Mouse (Mus musculus) midbrain, embryonic 11.5 days (tissue): ENCODE results near the gene Krt23. TPM values are rescaled to one million over a fixed set of nuclear protein-coding genes. Genes with fewer than 3 reads are reported as not detected.

Experiments used
- ATAC-seq: fragments of 200-750 bp; cut with Nextera tagmentation; 2 replicates; pipeline ENCODE4 v1.8.0; 2017; ENCODE audit warnings: moderate TSS enrichment, moderate library complexity; ENCODE audit not compliant: low FRiP score
- DNase-seq: peaks from one replicate; pipeline ENCODE4 v3.0.0; 2015; ENCODE audit warnings: low spot score; ENCODE audit errors: missing footprints
- H3K27ac ChIP-seq: fragments of 300-500 bp; sonication (generic); 2 replicates; pipeline ENCODE4 v1.5.1; 2014; ENCODE audit warnings: low read depth, low read length
- H3K27me3 ChIP-seq: fragments of 300-500 bp; sonication (generic); 2 replicates; pipeline ENCODE4 v1.6.1; 2014; ENCODE audit warnings: mild to moderate bottlenecking, low read length, moderate library complexity, mixed read lengths; ENCODE audit not compliant: control insufficient read depth, insufficient read depth
- H3K36me3 ChIP-seq: fragments of 300-500 bp; sonication (generic); 2 replicates; pipeline ENCODE4 v1.6.1; 2014; ENCODE audit warnings: mild to moderate bottlenecking, low read length, moderate library complexity, mixed read lengths; ENCODE audit not compliant: control insufficient read depth, insufficient read depth
- H3K4me1 ChIP-seq: fragments of 300-500 bp; sonication (generic); 2 replicates; pipeline ENCODE4 v1.6.1; 2014; ENCODE audit warnings: low read length; ENCODE audit not compliant: control insufficient read depth, insufficient read depth
- H3K4me2 ChIP-seq: fragments of 300-500 bp; sonication (generic); 2 replicates; pipeline ENCODE4 v1.6.1; 2014; ENCODE audit warnings: mild to moderate bottlenecking, moderate library complexity
- H3K4me3 ChIP-seq: fragments of 300-500 bp; sonication (generic); 2 replicates; pipeline ENCODE4 v1.5.1; 2014; ENCODE audit warnings: low read depth, low read length
- H3K9ac ChIP-seq: fragments of 300-500 bp; sonication (generic); 2 replicates; pipeline ENCODE4 v1.6.1; 2014; ENCODE audit warnings: low read length
- H3K9me3 ChIP-seq: fragments of 300-500 bp; sonication (generic); 2 replicates; pipeline ENCODE4 v1.6.1; 2016; ENCODE audit warnings: low read length; ENCODE audit not compliant: control insufficient read depth
- WGBS: fragments of 180-500 bp; shearing (Covaris S2); extraction: QIAGEN DNeasy Blood & Tissue Kit; methylation state at CpG from one replicate; pipeline ENCODE4 v1.1.7; 2014; 5-methylcytosine and 5-hydroxymethylcytosine counted together
- polyA plus RNA-seq: library from polyadenylated mRNA; unstranded; fragments of >200 nt; fragmentation: Nextera tagmentation; extraction: Ambion mirVana; gene quantifications from 2 replicates; pipeline ENCODE4 v1.2.1, GENCODE M21; 2014

Gene Krt23
- polyA plus RNA-seq, 1 experiment from 2014 or later, result not detected

- H3K9me3 ChIP-seq, result no peaks in the 10 kb centered on the region
- H3K4me1 ChIP-seq, result no peaks in the 10 kb centered on the region; the same call in 1 of the 2 replicates
- no peak overlapping the region for H3K4me2 ChIP-seq
- H3K9ac ChIP-seq, result no peak overlapping the region
- WGBS, result 59% methylated on average over 12 of the region's 12 CpGs
- no peaks in the 10 kb centered on the region for H3K36me3 ChIP-seq
- no peak overlapping the region for H3K4me3 ChIP-seq
- no peak overlapping the region for H3K27ac ChIP-seq
- H3K27me3 ChIP-seq, result no peaks in the 10 kb centered on the region
- DNase-seq (no peak), ATAC-seq (no peak)
These were observed 62.3 kb downstream of the Krt23 start for GRCm38 (mm10) chr11:99430670-99431069.

Other genes starting within 250 kb of the Krt23 start
- gene Krt222, start 249.1 kb downstream of the Krt23 start, polyA plus RNA-seq, result 0.40 and 0.68 TPM in 2 replicates
- gene Krt24, start 207.9 kb downstream of the Krt23 start, polyA plus RNA-seq, result not detected in 2 replicates
- gene Krt25, start 170.2 kb downstream of the Krt23 start, polyA plus RNA-seq, result not detected in 2 replicates
- 0.68 and 0.94 TPM in 2 replicates for gene Krt26, start 155.2 kb downstream of the Krt23 start, polyA plus RNA-seq
- not detected in 2 replicates for gene Krt27, start 142.0 kb downstream of the Krt23 start, polyA plus RNA-seq
- gene Krt28, start 118.2 kb downstream of the Krt23 start, polyA plus RNA-seq, result 0.26 and 0.61 TPM in 2 replicates
- 31.6 and 38.3 TPM in 2 replicates for gene Krt10, start 103.8 kb downstream of the Krt23 start, polyA plus RNA-seq
- not detected in 2 replicates for gene Krt12, start 70.9 kb downstream of the Krt23 start, polyA plus RNA-seq
- gene Krt20, start 55.0 kb downstream of the Krt23 start, polyA plus RNA-seq, result 0.11 and 0.42 TPM in 2 replicates
- gene Krt39, start 28.2 kb upstream of the Krt23 start, polyA plus RNA-seq, result not detected in 2 replicates
- not detected in 2 replicates for gene Krt40, start 50.0 kb upstream of the Krt23 start, polyA plus RNA-seq
- gene Krtap3-3, start 57.7 kb upstream of the Krt23 start, polyA plus RNA-seq, result not detected in 2 replicates
- gene Krtap3-2, start 63.7 kb upstream of the Krt23 start, polyA plus RNA-seq, result not detected in 2 replicates
- not detected in 2 replicates for gene Gm11939, start 66.3 kb upstream of the Krt23 start, polyA plus RNA-seq
- not detected in 2 replicates for gene Krtap3-1, start 73.5 kb upstream of the Krt23 start, polyA plus RNA-seq
- gene Krtap1-5, start 87.9 kb upstream of the Krt23 start, polyA plus RNA-seq, result not detected in 2 replicates
- gene Krtap1-4, start 90.5 kb upstream of the Krt23 start, polyA plus RNA-seq, result not detected in 2 replicates
- gene Krtap1-3, start 98.2 kb upstream of the Krt23 start, polyA plus RNA-seq, result not detected in 2 replicates
- gene Krtap9-3, start 105.0 kb upstream of the Krt23 start, polyA plus RNA-seq, result not detected in 2 replicates
- not detected in 2 replicates for gene Gm11938, start 110.2 kb upstream of the Krt23 start, polyA plus RNA-seq
- not detected in 2 replicates for gene Gm11937, start 117.1 kb upstream of the Krt23 start, polyA plus RNA-seq
- gene Krtap2-4, start 121.7 kb upstream of the Krt23 start, polyA plus RNA-seq, result not detected in 2 replicates
- not detected in 2 replicates for gene Gm11562, start 127.3 kb upstream of the Krt23 start, polyA plus RNA-seq
- gene Krtap4-1, start 135.1 kb upstream of the Krt23 start, polyA plus RNA-seq, result not detected in 2 replicates
- not detected in 2 replicates for gene Krtap4-2, start 141.9 kb upstream of the Krt23 start, polyA plus RNA-seq
- gene Krtap4-7, start 151.0 kb upstream of the Krt23 start, polyA plus RNA-seq, result not detected in 2 replicates
- gene Gm11555, start 157.1 kb upstream of the Krt23 start, polyA plus RNA-seq, result not detected in 2 replicates
- gene Gm11563, start 165.8 kb upstream of the Krt23 start, polyA plus RNA-seq, result not detected in 2 replicates
- gene Krtap4-6, start 172.8 kb upstream of the Krt23 start, polyA plus RNA-seq, result not detected in 2 replicates
- gene Gm14190, start 197.6 kb upstream of the Krt23 start, polyA plus RNA-seq, result not detected in 2 replicates
- gene Gm14180, start 241.2 kb upstream of the Krt23 start, polyA plus RNA-seq, result not detected in 2 replicates